Mouse (Mus musculus): ENCODE data around the gene Anxa1. TPM values are rescaled to one million over a fixed set of nuclear protein-coding genes. Genes with fewer than 3 reads are reported as not detected.

The Anxa1 gene
- polyA plus RNA-seq (2014; fragmentation: Nextera tagmentation; extraction: Ambion mirVana) = 30.0 and 31.1 TPM in 2 replicates

DNA sequence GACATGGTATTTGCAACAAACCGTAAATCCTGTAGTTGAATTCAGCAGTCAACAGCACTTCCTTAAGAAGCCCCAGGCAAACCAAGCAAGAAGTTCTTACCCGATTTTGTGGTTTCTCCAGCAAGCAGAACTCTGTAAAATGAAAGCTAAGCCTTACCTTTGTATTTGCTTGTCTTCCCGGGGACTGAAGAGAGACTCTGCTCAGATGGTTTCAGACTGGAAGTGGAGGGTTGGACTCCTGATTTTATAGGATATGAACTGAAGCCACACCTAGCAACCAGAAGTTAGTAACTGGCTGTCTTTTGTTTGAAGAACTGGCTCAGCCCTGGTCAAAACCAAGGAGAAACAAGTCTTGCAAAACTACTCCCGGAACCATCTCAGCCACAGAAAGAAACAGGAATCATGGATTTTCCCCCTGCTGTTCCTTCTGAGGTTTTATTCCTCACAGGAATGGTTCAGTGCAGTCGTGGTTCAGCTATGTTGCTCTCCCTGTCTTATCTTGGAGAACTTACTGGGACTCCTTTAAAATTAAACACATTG is at the start of gene Anxa1:
Gene Anxa1, minus strand, starts transcription at position 490 of the 540 bp plus-strand sequence.
- Histone ChIP-seq H3K27me3 (ENCODE audit: control insufficient read depth, insufficient read depth, low read length) (no peaks in the 10 kb centered on the region), H3K9me3 (ENCODE audit: control insufficient read depth, low read length) (0 out of 2 replicates have a peak, but pooled peaks cover 2% of the 10 kb centered on the region), H3K4me3 (ENCODE audit: control insufficient read depth in 1 of 2, insufficient read depth in 1 of 2, low read depth in 1 of 2, low read length in 2 of 2) (peak within 1 kb of the TSS in 1 of 2 experiments; percentile 24; a peak in 2 of 4 replicates), H3K9ac (ENCODE audit: low read length) (peak within 1 kb of the TSS; percentile 25; the same call in 1 of the 2 replicates), H3K4me1 (ENCODE audit: control insufficient read depth in 2 of 2, insufficient read depth in 2 of 2, low read length in 2 of 2) (peaks cover 0 to 2% of the 10 kb centered on the region in 2 experiments; a peak in 1 of 4 replicates), H3K4me2 (ENCODE audit: low read length) (peak within 1 kb of the TSS; percentile 45), H3K36me3 (ENCODE audit: control insufficient read depth, insufficient read depth, low read length) (no peaks in the 10 kb centered on the region), H3K27ac (replicated peaks in 1 of 2; ENCODE audit: control insufficient read depth in 1 of 2, insufficient read depth in 1 of 2, low read depth in 2 of 2, low read length in 2 of 2) (no peak within 1 kb of the TSS)
- ATAC-seq (ENCODE audit: insufficient number of reproducible peaks, insufficient read depth, low FRiP score, low read depth) = no peak
- WGBS = 45% methylated on average over 5 of the region's 5 CpGs

DNA sequence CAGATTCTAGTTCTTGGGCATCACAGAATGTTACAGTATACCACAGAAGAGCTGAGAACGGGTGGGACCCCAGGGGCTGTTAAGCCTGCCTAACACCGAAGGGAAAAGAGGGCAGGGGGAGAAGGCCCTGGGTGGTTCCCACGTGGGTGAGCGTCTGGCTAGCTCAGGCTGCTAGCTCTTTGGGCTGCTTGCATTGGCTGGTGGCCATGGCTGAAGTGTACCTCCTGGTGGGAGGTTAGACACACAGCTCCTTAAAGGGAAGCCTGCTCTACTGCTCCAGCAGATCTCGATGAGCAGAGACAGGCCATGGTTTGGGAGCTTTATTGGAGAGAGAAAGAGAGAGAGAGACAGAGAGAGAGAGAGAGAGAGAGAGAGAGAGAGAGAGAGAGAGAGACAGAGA is 46.3 kb upstream of the Anxa1 start:
- Histone ChIP-seq H3K4me1 (ENCODE audit: control insufficient read depth in 2 of 2, insufficient read depth in 2 of 2, low read length in 2 of 2) (no peaks in the 10 kb centered on the region), H3K9ac (ENCODE audit: low read length) (no peak overlapping the region), H3K36me3 (ENCODE audit: control insufficient read depth, insufficient read depth, low read length) (no peaks in the 10 kb centered on the region), H3K9me3 (ENCODE audit: control insufficient read depth, low read length) (no peaks in the 10 kb centered on the region), H3K4me3 (ENCODE audit: control insufficient read depth in 1 of 2, insufficient read depth in 1 of 2, low read depth in 1 of 2, low read length in 2 of 2) (no peak overlapping the region), H3K27me3 (ENCODE audit: control insufficient read depth, insufficient read depth, low read length) (no peaks in the 10 kb centered on the region), H3K27ac (replicated peaks in 1 of 2; ENCODE audit: control insufficient read depth in 1 of 2, insufficient read depth in 1 of 2, low read depth in 2 of 2, low read length in 2 of 2) (no peak overlapping the region), H3K4me2 (ENCODE audit: low read length) (no peak overlapping the region)
- WGBS = 57% methylated on average over 5 of the region's 5 CpGs
- no peak for ATAC-seq (ENCODE audit: insufficient number of reproducible peaks, insufficient read depth, low FRiP score, low read depth)

DNA sequence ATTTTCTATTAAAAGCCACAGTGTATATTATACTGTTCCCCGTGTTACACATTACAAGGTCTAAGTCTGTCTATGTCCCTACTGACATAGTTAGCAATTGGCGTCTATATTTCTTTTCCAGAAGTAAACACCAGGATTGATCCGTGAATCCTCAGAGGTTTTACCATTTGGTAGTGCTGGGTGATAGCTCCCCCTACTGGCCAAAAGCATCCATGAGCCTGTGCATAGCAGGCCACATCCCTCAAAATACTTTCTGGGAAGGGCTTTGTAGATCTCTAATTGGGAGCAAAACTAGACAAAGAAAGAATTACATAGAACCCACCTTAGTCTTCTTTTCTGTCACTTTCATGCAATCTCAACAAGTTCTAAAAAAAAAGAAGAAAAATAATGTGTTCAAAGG is 43.8 kb upstream of the Anxa1 start:
- no peak overlapping the region for H3K27ac ChIP-seq (replicated peaks in 1 of 2; ENCODE audit: control insufficient read depth in 1 of 2, insufficient read depth in 1 of 2, low read depth in 2 of 2, low read length in 2 of 2)
- no peak for ATAC-seq (ENCODE audit: insufficient number of reproducible peaks, insufficient read depth, low FRiP score, low read depth)
- H3K9me3 ChIP-seq (ENCODE audit: control insufficient read depth, low read length) = no peaks in the 10 kb centered on the region
- no peaks in the 10 kb centered on the region for H3K27me3 ChIP-seq (ENCODE audit: control insufficient read depth, insufficient read depth, low read length)
- no peak overlapping the region for H3K4me2 ChIP-seq (ENCODE audit: low read length)
- WGBS = 10% methylated on average over 3 of the region's 3 CpGs
- H3K4me1 ChIP-seq (ENCODE audit: control insufficient read depth in 2 of 2, insufficient read depth in 2 of 2, low read length in 2 of 2) = no peaks in the 10 kb centered on the region
- no peaks in the 10 kb centered on the region for H3K36me3 ChIP-seq (ENCODE audit: control insufficient read depth, insufficient read depth, low read length)
- no peak overlapping the region for H3K9ac ChIP-seq (ENCODE audit: low read length)
- no peak overlapping the region for H3K4me3 ChIP-seq (ENCODE audit: control insufficient read depth in 1 of 2, insufficient read depth in 1 of 2, low read depth in 1 of 2, low read length in 2 of 2)

DNA sequence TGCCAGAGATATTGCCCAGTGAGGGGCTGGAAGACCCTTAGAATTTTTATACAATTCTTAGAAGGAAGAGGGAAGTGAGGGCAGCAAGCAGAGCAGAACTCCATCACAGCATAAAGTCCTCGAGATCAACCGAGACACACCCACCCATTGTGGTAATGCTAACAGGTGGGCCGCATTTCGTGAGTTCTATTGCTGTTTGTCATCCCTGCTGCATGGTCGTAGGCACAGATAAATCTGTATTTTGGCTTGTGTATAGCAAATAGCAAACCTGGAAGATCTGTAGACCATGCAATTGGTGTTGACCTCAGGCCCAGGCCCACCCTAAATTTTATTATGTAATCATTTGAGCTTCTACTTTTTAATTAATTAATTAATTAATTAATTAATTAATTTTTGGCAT is 43.2 kb upstream of the Anxa1 start:
- H3K27me3 ChIP-seq (ENCODE audit: control insufficient read depth, insufficient read depth, low read length) = no peaks in the 10 kb centered on the region
- H3K9ac ChIP-seq (ENCODE audit: low read length) = no peak overlapping the region
- no peaks in the 10 kb centered on the region for H3K4me1 ChIP-seq (ENCODE audit: control insufficient read depth in 2 of 2, insufficient read depth in 2 of 2, low read length in 2 of 2)
- H3K4me3 ChIP-seq (ENCODE audit: control insufficient read depth in 1 of 2, insufficient read depth in 1 of 2, low read depth in 1 of 2, low read length in 2 of 2) = no peak overlapping the region
- H3K9me3 ChIP-seq (ENCODE audit: control insufficient read depth, low read length) = no peaks in the 10 kb centered on the region
- no peak for ATAC-seq (ENCODE audit: insufficient number of reproducible peaks, insufficient read depth, low FRiP score, low read depth)
- H3K4me2 ChIP-seq (ENCODE audit: low read length) = no peak overlapping the region
- no peaks in the 10 kb centered on the region for H3K36me3 ChIP-seq (ENCODE audit: control insufficient read depth, insufficient read depth, low read length)
- no peak overlapping the region for H3K27ac ChIP-seq (replicated peaks in 1 of 2; ENCODE audit: control insufficient read depth in 1 of 2, insufficient read depth in 1 of 2, low read depth in 2 of 2, low read length in 2 of 2)
- 79% methylated on average over 5 of the region's 5 CpGs for WGBS

DNA sequence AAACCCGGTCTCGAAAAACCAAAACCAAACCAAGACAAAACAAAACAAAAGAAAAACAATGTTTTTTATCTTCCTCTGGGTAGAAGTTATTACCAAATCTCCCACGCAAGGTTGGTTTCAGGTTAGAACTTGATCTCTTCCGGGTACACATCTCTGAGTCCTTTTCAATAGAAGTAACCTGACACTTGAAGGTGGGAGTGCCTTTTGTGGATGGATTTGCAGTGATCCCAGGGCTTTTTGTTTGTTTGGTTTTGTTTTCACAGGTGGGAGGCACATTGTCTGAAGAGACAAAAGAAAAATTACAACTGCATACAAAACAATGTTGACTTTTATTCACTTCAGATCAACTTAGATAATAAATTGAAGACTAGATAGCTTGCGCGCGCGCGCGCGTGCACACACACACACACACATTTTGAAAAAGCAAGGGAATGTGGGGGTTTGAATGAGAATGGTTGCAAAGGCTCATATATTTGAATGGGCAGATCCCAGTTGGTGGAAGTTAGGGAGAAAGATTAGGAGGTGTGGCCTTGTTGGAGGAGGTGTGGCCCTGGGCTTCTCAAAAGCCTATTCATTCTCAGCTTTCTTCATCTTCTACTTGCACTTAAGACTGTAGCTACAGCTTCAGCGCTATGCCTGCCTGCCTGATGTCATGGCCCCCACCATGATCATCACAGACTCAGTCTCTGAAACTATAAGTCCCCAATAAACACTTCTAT is 35.9 kb upstream of the Anxa1 start:
- no peak for ATAC-seq (ENCODE audit: insufficient number of reproducible peaks, insufficient read depth, low FRiP score, low read depth)

DNA sequence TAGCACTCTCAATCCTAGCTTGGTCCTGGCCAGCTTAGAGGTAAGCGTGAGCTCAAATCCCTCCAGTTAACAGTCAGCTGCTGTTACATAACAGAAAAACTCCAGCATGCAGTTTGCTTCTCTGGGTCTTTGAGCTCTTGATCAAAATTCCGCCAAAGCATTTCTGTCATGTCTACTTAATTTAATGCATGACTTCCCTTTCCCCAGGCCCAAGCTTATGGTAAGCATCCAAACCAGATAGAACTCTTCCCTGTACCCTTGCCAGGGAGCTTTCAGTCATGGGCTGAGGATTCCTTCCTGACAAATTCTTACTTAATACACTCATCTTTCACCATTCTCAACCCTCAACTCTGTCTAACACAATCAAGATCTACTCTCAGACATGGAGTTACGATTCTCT is 20.5 kb upstream of the Anxa1 start:
- H3K4me1 ChIP-seq (ENCODE audit: control insufficient read depth in 2 of 2, insufficient read depth in 2 of 2, low read length in 2 of 2) = no peaks in the 10 kb centered on the region
- 80% methylated on average over 3 of the region's 3 CpGs for WGBS
- H3K36me3 ChIP-seq (ENCODE audit: control insufficient read depth, insufficient read depth, low read length) = no peaks in the 10 kb centered on the region
- H3K9ac ChIP-seq (ENCODE audit: low read length) = no peak overlapping the region
- no peak overlapping the region for H3K27ac ChIP-seq (replicated peaks in 1 of 2; ENCODE audit: control insufficient read depth in 1 of 2, insufficient read depth in 1 of 2, low read depth in 2 of 2, low read length in 2 of 2)
- H3K27me3 ChIP-seq (ENCODE audit: control insufficient read depth, insufficient read depth, low read length) = no peaks in the 10 kb centered on the region
- H3K9me3 ChIP-seq (ENCODE audit: control insufficient read depth, low read length) = no peaks in the 10 kb centered on the region
- ATAC-seq (ENCODE audit: insufficient number of reproducible peaks, insufficient read depth, low FRiP score, low read depth) = no peak
- no peak overlapping the region for H3K4me2 ChIP-seq (ENCODE audit: low read length)
- no peak overlapping the region for H3K4me3 ChIP-seq (ENCODE audit: control insufficient read depth in 1 of 2, insufficient read depth in 1 of 2, low read depth in 1 of 2, low read length in 2 of 2)

More for the DNA sequence above, 35.9 kb upstream of the Anxa1 start:
- Histone ChIP-seq H3K4me3 (ENCODE audit: control insufficient read depth in 1 of 2, insufficient read depth in 1 of 2, low read depth in 1 of 2, low read length in 2 of 2) (no peak overlapping the region), H3K9me3 (ENCODE audit: control insufficient read depth, low read length) (no peaks in the 10 kb centered on the region), H3K4me1 (ENCODE audit: control insufficient read depth in 2 of 2, insufficient read depth in 2 of 2, low read length in 2 of 2) (no peaks in the 10 kb centered on the region), H3K9ac (ENCODE audit: low read length) (no peak overlapping the region), H3K27me3 (ENCODE audit: control insufficient read depth, insufficient read depth, low read length) (no peaks in the 10 kb centered on the region), H3K27ac (replicated peaks in 1 of 2; ENCODE audit: control insufficient read depth in 1 of 2, insufficient read depth in 1 of 2, low read depth in 2 of 2, low read length in 2 of 2) (no peak overlapping the region), H3K4me2 (ENCODE audit: low read length) (no peak overlapping the region), H3K36me3 (ENCODE audit: control insufficient read depth, insufficient read depth, low read length) (no peaks in the 10 kb centered on the region)
- WGBS = 66% methylated on average over 12 of the region's 12 CpGs

DNA sequence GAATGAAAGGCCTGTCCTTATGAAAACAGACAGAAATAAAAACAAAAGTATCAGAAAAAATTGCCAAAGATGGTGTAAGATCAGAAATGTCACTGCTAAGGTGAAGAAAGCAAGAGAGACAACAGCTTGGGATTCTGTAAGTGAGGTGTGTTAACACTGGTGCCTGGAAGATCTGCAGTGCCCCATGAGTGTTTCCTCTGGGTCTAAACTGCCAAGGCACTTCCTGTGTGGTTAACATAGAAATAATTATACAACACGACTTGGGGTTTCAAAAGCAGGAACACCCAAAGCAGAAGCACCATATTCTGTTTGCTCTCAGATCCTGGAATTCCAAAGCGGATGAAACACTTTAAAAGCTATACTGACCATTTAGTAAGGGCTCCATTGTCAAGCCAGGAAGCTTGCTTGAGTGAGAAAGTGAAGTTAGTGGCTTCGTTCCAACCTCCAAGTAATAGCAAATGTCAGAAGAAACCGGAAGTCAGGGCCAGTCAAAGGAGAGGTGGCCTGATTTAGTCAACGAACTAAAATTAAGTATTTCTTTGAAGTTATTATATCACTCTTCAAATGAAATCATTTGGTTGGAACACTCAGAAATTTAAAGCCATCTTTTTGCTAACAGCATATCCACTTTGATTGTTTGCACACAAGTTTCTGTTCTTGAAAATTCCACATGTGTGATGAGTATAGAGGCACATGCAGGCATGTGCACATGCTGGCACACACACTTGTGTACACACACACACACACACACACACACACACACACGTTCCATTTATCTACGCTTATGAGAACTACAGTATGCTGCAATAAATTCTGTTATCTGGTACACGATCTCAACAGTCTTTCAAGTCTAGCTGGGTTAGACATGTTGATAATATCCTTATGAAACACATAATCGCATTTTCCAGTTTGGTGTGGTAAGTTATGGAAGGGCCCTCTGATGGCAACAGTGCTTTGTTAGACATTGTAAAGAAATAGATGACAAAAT is 19.1 kb upstream of the Anxa1 start:
- no peak for ATAC-seq (ENCODE audit: insufficient number of reproducible peaks, insufficient read depth, low FRiP score, low read depth)
- WGBS = 64% methylated on average over 9 of the region's 9 CpGs
- Histone ChIP-seq H3K4me1 (ENCODE audit: control insufficient read depth in 2 of 2, insufficient read depth in 2 of 2, low read length in 2 of 2) (no peaks in the 10 kb centered on the region), H3K4me2 (ENCODE audit: low read length) (no peak overlapping the region), H3K27me3 (ENCODE audit: control insufficient read depth, insufficient read depth, low read length) (no peaks in the 10 kb centered on the region), H3K9me3 (ENCODE audit: control insufficient read depth, low read length) (no peaks in the 10 kb centered on the region), H3K9ac (ENCODE audit: low read length) (no peak overlapping the region), H3K4me3 (ENCODE audit: control insufficient read depth in 1 of 2, insufficient read depth in 1 of 2, low read depth in 1 of 2, low read length in 2 of 2) (no peak overlapping the region), H3K36me3 (ENCODE audit: control insufficient read depth, insufficient read depth, low read length) (no peaks in the 10 kb centered on the region), H3K27ac (replicated peaks in 1 of 2; ENCODE audit: control insufficient read depth in 1 of 2, insufficient read depth in 1 of 2, low read depth in 2 of 2, low read length in 2 of 2) (no peak overlapping the region)
